Mouse (Mus musculus): Measurements from ENCODE around the gene Osbpl3. TPM values are rescaled to one million over a fixed set of nuclear protein-coding genes. Genes with fewer than 3 reads are reported as not detected.

Osbpl3 gene
- polyA plus RNA-seq, 1 experiment from 2014 or later = 4.4 TPM

DNA sequence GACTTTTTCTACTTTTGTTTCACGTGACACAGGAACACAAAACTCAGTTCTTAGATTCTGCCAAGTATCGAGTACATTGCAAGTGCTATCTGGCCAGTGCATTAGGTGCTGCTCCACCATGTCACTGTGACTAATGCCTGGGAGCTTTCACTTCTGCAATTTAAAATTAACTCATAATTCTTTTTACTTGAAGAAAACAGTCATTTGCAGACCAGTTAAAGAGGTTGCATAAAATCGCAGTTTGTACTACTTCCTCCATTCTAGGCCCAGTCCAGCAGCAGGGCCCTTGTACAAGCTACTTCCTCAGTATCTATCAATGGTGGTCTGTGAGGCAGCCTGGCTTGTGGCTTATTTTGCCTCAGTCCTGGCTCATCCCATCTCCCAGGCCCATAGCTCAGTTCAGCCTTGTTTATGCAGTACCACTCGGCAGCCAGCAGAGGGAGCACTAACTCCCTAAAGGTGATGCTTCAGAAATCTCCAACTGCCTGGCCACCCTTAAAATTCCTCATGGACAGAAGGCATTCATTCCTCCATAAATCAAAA lies 151.0 kb downstream of the Osbpl3 start:
- no peaks in the 10 kb centered on the region for H3K79me2 ChIP-seq (ENCODE audit: inconsistent target)
- no peaks in the 10 kb centered on the region for H3K36me3 ChIP-seq (ENCODE audit: inconsistent target)
- 0% methylated on average over 4 of the region's 4 CpGs for WGBS (ENCODE audit: missing documents)
- no peak overlapping the region for H3K4me3 ChIP-seq (ENCODE audit: inconsistent target)
- H3K27ac ChIP-seq = peak overlapping the region; percentile 95

DNA sequence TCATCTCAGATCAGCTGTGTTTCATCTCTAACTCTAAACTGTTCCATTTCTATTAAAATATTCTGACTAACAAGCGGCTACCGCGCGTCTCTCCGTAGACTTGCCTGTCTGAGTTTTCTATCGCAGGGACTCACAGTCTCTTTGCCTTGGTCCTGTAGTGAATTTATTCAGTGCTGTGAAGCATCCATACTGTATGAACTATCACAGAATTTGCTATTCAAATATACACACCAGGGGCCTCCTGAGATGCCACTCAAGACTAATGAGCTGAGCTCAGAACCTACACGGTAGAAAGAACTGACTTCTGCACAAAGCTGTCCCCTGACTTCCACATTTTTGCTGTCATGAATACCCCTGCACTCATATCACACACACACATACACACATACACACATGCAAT lies 154.9 kb downstream of the Osbpl3 start:
- H3K36me3 ChIP-seq (ENCODE audit: inconsistent target) = no peaks in the 10 kb centered on the region
- H3K79me2 ChIP-seq (ENCODE audit: inconsistent target) = no peaks in the 10 kb centered on the region
- H3K27ac ChIP-seq = no peak overlapping the region
- no peak overlapping the region for H3K4me3 ChIP-seq (ENCODE audit: inconsistent target)
- 92% methylated on average over 7 of the region's 7 CpGs for WGBS (ENCODE audit: missing documents)

DNA sequence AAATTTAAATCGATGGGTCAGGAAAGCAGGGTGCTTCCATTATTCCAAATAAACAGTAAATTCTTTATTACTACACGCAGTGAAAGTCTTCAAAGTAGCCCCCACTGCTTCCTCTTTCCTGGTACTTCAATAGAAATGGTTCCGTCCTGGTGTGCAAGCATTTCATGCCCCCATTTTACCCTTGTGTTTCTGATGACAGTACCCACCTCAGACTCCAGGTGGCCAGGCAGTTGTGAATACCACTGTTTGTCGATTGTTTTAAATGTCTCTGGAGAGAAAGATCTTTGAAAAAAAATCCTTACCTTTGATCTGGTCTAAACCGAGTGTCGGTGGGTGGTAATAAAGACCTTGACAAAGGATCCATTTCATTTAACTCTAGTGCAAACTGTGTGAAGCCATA lies 155.4 kb downstream of the Osbpl3 start:
- 84% methylated on average over 6 of the region's 6 CpGs for WGBS (ENCODE audit: missing documents)
- Histone ChIP-seq H3K79me2 (ENCODE audit: inconsistent target) (no peaks in the 10 kb centered on the region), H3K27ac (no peak overlapping the region), H3K4me3 (ENCODE audit: inconsistent target) (no peak overlapping the region), H3K36me3 (ENCODE audit: inconsistent target) (no peaks in the 10 kb centered on the region)

DNA sequence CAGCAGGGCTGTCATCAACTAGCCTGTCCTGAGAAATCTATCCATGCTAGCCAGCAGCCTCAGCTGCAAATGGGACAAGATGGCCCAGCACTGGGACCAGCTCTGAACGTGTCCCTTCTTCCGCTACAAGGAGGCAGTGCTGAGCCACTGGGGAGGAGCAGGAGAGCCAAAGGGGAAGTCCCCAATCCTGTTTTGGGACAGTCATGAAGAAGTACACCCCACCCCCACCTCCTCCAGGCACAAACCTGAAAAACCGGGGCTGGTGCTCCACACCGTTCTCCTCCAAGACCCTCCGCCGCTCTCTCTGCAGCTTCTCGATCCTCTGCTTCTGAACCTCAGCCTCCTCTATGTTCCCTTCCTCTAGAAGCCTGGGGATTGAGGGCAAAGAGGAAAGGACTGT lies 156.9 kb downstream of the Osbpl3 start:
- H3K4me3 ChIP-seq (ENCODE audit: inconsistent target) = no peak overlapping the region

DNA sequence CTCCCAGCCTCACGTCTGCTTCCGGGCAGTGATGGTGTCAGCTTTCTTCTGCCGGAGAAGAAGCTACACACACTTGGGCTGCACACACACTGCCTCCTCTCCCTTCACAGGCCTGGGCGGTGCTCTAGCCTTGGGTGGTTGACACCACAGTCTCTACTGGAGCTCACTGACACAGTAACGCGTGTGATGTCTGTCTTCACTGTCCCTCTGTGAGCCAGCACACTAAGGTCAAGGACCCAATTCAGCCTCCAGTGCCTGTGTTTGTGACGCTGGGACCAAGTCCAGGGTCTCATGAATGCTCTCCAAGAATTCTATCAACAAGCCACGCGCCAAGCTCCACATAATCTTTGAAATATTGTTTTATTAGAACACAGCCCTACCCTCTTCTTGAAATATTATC lies 158.3 kb downstream of the Osbpl3 start:
- Histone ChIP-seq H3K27ac (no peak overlapping the region), H3K79me2 (ENCODE audit: inconsistent target) (no peaks in the 10 kb centered on the region), H3K4me3 (ENCODE audit: inconsistent target) (no peak overlapping the region), H3K36me3 (ENCODE audit: inconsistent target) (no peaks in the 10 kb centered on the region)
- 96% methylated on average over 9 of the region's 9 CpGs for WGBS (ENCODE audit: missing documents)

More for the DNA sequence above, 156.9 kb downstream of the Osbpl3 start:
- Histone ChIP-seq H3K79me2 (ENCODE audit: inconsistent target) (no peaks in the 10 kb centered on the region), H3K36me3 (ENCODE audit: inconsistent target) (no peaks in the 10 kb centered on the region), H3K27ac (no peak overlapping the region)
- WGBS (ENCODE audit: missing documents) = 66% methylated on average over 7 of the region's 7 CpGs

DNA sequence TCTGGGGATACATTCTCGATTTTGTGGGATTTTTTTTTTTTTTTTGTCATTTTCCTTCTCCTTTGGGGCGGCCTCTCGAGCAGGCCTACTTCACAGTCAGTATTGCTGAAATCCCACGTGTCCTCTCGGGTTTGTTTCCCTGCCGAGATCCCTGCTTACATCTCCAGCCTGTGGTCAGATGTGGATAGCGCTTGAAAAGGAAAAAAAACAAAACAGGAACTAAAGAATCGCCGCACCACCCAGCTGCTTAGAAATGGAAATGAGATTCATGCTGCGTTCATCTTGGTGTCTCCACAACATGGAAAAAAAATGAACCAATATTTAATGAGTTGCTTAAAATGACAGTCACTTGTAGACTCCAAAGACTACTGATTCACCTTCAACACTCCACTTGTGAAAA lies 160.9 kb downstream of the Osbpl3 start:
- Histone ChIP-seq H3K36me3 (ENCODE audit: inconsistent target) (no peaks in the 10 kb centered on the region), H3K4me3 (ENCODE audit: inconsistent target) (no peak overlapping the region), H3K27ac (no peak overlapping the region), H3K79me2 (ENCODE audit: inconsistent target) (no peaks in the 10 kb centered on the region)
- 18% methylated on average over 9 of the region's 10 CpGs for WGBS (ENCODE audit: missing documents)

DNA sequence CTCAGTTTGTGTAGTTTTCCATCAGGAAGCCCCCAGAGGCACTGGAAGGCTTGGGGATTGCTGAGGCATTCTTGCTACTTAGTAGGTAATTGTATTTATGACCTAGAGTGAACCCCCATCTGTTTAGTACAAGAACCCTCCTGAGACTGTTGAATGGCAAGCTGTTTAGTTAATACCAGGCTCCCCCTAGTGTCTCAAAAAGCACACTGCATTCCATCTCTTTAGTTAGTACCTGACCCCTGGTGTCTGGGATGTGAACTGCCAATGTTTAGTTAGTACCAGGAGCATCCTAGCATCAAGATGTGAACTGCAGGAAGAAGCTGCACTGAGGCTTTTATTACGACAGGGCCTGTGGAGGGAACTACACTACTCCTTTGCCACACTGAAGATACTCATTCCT lies 161.9 kb downstream of the Osbpl3 start:
- no peaks in the 10 kb centered on the region for H3K79me2 ChIP-seq (ENCODE audit: inconsistent target)
- H3K36me3 ChIP-seq (ENCODE audit: inconsistent target) = no peaks in the 10 kb centered on the region
- no peak overlapping the region for H3K27ac ChIP-seq
- H3K4me3 ChIP-seq (ENCODE audit: inconsistent target) = no peak overlapping the region
- 33% methylated on average over 1 of the region's 1 CpGs for WGBS (ENCODE audit: missing documents)

DNA sequence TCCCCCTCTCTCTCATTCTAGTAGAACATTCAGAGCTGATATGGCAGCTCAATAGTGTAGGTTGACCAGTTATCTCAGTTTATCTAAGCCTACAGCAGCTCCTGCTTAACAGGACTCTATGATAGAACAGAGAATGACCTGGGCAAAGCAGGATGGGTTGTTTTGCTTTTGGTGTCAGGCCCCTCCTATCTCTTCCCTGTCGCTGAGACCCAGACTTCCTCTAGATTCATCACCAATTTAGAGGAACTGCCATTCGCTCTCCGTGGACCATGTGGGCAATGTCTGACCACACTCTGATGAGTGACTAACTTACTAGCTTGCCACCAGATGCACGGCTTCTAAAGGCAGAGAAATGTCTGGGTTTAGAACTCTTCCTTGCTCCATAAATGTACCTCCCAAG lies 164.4 kb downstream of the Osbpl3 start:
- WGBS (ENCODE audit: missing documents) = 0% methylated on average over 4 of the region's 4 CpGs
- Histone ChIP-seq H3K27ac (peak overlapping the region; percentile 24), H3K79me2 (ENCODE audit: inconsistent target) (no peaks in the 10 kb centered on the region), H3K36me3 (ENCODE audit: inconsistent target) (no peaks in the 10 kb centered on the region), H3K4me3 (ENCODE audit: inconsistent target) (no peak overlapping the region)

DNA sequence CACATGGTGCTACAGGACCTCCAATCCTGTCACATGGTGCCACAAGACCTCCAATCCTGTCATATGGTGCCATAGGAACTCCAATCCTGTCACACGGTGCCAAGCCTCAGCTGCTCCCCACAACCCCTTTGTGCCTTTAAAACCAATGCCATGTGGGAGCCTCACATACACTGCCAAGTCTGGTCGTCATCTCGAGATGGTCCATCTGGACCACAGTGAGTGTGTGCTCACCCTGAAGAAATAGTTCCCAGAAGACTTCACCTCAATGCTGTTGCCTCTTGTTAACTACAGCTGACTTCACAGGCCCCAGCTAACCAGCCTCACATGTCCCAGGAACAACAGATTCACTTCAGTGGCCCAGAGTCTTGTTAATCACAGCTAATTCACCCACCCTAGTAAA lies 169.1 kb downstream of the Osbpl3 start:
- 97% methylated on average over 3 of the region's 3 CpGs for WGBS (ENCODE audit: missing documents)

DNA sequence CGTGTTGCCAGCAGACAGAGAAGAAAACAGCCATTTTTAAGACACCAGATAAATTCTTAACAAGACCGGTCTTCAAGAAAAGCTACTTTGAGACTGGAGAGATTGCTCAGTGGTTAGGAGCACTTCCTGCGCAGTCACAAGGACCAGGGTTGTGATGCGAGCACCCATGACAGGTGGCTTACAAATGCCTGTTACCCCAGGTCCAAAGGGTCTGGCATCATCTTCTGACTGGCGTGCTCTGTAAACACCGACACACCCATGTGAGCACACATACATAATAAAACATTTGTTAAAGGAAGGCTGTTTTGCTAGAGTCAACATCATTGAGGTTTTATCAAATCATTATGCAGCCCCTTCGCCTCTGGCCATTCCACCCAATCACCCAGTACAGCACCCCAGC lies 176.4 kb downstream of the Osbpl3 start:
- H3K36me3 ChIP-seq (ENCODE audit: inconsistent target) = no peaks in the 10 kb centered on the region
- H3K27ac ChIP-seq = no peak overlapping the region
- H3K79me2 ChIP-seq (ENCODE audit: inconsistent target) = no peaks in the 10 kb centered on the region
- H3K4me3 ChIP-seq (ENCODE audit: inconsistent target) = no peak overlapping the region
- WGBS (ENCODE audit: missing documents) = 83% methylated on average over 7 of the region's 7 CpGs

More for the DNA sequence above, 169.1 kb downstream of the Osbpl3 start:
- Histone ChIP-seq H3K36me3 (ENCODE audit: inconsistent target) (no peaks in the 10 kb centered on the region), H3K79me2 (ENCODE audit: inconsistent target) (no peaks in the 10 kb centered on the region), H3K27ac (no peak overlapping the region), H3K4me3 (ENCODE audit: inconsistent target) (no peak overlapping the region)

DNA sequence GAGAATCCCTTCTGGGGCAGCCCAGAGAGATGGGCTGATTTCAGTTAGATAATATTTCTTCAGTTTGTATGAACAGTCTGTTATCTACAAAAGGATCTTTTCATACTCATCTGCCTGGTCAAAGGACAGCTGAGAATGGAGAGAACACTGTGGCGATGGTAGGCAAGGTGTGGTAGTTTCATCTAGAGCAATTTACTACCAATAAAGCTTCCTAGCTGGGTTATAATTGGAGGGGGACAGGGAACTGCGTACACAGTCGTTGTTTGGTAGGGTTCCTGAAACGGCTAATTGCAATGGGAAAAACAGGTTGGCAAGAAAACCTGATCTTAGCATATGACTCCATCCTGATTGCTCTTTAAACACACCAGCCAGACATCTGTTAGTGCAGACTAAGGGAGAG lies 182.1 kb downstream of the Osbpl3 start:
- no peak overlapping the region for H3K4me3 ChIP-seq (ENCODE audit: inconsistent target)
- WGBS (ENCODE audit: missing documents) = 84% methylated on average over 4 of the region's 4 CpGs
- H3K36me3 ChIP-seq (ENCODE audit: inconsistent target) = no peaks in the 10 kb centered on the region
- H3K79me2 ChIP-seq (ENCODE audit: inconsistent target) = no peaks in the 10 kb centered on the region
- no peak overlapping the region for H3K27ac ChIP-seq

DNA sequence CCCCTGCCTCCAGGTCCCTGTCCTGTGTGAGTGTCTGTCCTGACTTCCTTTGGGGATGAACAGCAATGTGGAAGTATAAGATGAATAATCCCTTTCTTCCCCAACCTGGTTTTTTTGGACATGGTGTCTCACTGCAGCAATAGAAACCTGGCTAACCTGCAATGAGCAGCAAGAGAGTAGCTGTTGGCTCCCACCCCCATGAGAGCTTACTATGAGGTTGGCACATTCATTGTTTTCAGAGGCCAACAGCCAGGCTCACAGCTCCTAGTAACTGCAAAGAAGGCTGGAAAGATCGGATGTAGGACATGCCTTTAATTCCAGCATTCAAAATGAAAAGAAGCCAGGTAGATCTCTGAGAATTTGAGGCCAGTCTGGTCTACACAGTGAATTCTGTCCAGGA lies 182.6 kb downstream of the Osbpl3 start:
- no peak overlapping the region for H3K27ac ChIP-seq
- no peaks in the 10 kb centered on the region for H3K79me2 ChIP-seq (ENCODE audit: inconsistent target)
- WGBS (ENCODE audit: missing documents) = 95% methylated on average over 1 of the region's 1 CpGs
- H3K4me3 ChIP-seq (ENCODE audit: inconsistent target) = no peak overlapping the region
- no peaks in the 10 kb centered on the region for H3K36me3 ChIP-seq (ENCODE audit: inconsistent target)

DNA sequence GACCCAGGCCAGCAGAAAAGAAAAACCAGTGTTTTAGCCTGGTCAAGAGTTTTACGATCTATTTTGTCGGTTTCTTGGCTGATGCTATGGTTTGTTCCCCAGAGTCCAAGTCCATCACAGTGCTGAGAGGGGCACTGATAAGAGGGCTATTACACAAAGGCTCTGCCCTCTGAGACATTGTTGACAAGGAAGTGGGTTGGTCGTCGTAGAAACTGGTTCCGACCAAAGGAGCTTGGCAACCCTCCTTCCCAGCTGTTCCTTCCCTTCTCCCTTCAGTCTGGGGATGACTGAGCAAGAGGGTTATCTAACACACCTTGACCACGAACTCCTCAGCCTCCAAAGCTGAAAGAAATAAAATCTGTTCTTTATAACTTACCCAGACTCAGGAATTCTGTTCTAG lies 192.3 kb downstream of the Osbpl3 start, which contains the start of gene Gsdme:
Gene Gsdme, minus strand, starts transcription at position 193 of the 400 bp plus-strand sequence.
- H3K79me2 ChIP-seq (ENCODE audit: inconsistent target) = no peaks in the 10 kb centered on the region
- WGBS (ENCODE audit: missing documents) = 36% methylated on average over 6 of the region's 6 CpGs
- no peak within 1 kb of the TSS for H3K27ac ChIP-seq
- no peak within 1 kb of the TSS for H3K4me3 ChIP-seq (ENCODE audit: inconsistent target)
- H3K36me3 ChIP-seq (ENCODE audit: inconsistent target) = no peaks in the 10 kb centered on the region

DNA sequence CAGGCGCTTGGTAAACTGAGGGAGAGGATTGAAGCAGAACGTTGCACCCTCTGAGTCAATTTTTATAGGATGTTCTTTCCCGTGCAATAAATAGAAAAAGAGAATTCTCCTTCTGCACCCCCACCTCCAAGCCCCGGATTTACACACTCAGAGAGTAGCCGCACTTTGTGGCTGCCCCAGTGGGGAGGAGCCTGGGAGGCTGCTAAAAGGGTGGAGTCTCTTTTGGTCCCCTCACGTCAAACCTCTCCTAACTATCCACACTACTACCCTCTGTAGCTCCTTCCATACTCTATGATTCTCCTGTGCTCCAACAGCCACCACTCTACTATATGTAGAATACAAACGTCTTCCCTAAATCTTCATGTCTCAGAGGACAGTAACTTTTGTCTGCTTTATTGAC lies 193.7 kb downstream of the Osbpl3 start:
- Histone ChIP-seq H3K27ac (peak overlapping the region; percentile 38), H3K36me3 (ENCODE audit: inconsistent target) (no peaks in the 10 kb centered on the region), H3K4me3 (ENCODE audit: inconsistent target) (peak overlapping the region; percentile 54), H3K79me2 (ENCODE audit: inconsistent target) (no peaks in the 10 kb centered on the region)
- 25% methylated on average over 7 of the region's 7 CpGs for WGBS (ENCODE audit: missing documents)

DNA sequence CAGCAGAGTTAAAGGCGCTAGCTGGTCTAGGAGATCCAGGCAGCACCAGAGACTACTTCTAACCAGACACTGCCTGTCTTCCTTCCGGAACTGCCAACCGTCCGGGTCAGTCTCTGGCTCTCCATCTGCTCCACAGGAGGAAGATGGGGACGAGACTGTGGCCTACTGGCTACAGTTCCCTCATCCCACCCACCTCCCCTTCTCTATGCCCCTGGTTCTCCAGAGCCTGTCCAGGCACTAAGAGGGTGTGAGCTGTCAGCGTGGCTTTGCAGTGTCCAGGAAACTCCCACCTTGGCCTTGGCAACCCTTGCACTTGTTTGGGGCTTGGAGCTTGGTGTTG lies 194.1 kb downstream of the Osbpl3 start:
- peak overlapping the region; percentile 54 for H3K4me3 ChIP-seq (ENCODE audit: inconsistent target)
- 2% methylated on average over 6 of the region's 6 CpGs for WGBS (ENCODE audit: missing documents)
- H3K36me3 ChIP-seq (ENCODE audit: inconsistent target) = no peaks in the 10 kb centered on the region
- no peaks in the 10 kb centered on the region for H3K79me2 ChIP-seq (ENCODE audit: inconsistent target)
- peak overlapping the region; percentile 38 for H3K27ac ChIP-seq

DNA sequence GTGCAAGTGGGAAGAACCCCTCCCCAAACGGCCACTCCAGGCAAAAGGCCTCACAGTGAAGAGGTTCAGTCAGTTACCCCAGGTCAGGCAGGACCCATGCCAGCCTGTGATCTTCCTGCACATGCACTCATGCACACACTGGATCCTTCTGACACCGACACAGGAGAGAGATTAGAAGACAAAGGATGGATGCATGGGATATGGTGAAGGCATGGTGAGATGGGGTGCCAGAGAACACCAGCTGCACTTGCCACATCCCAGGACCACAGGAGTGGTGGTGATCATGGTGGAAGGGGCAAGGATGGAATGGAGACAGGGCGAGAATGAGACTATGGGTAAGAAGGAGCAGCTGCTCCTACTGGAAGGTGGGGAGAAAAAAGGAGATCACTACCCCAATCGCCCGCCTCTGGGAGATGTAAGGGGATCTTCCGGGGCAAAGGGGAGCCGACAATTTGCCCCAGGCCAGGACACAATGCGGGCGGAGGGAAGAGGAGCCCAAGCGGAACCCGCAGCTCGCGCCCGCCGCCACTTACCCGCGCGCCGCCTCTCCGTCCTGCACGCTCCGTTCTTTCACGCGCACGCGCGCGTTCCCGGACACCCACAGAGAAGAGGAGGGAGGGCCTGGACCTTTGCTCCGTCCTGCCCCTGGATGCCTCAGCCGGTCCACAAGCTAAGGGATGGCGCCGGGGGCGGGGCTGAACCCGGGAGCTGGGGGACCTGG lies 194.6 kb downstream of the Osbpl3 start:
- no peaks in the 10 kb centered on the region for H3K36me3 ChIP-seq (ENCODE audit: inconsistent target)
- H3K27ac ChIP-seq = peak overlapping the region; percentile 38
- WGBS (ENCODE audit: missing documents) = 6% methylated on average over 35 of the region's 35 CpGs
- H3K79me2 ChIP-seq (ENCODE audit: inconsistent target) = no peaks in the 10 kb centered on the region
- peak overlapping the region; percentile 54 for H3K4me3 ChIP-seq (ENCODE audit: inconsistent target)
